Mouse (Mus musculus): ENCODE data around the gene Ankrd33. TPM values are rescaled to one million over a fixed set of nuclear protein-coding genes. Genes with fewer than 3 reads are reported as not detected.
"Not testable (repeated sequence)": the region's sequence is repeated elsewhere in the genome, so short reads cannot be mapped to it uniquely, and the experiment has no call there.

Gene Ankrd33
- total RNA-seq, 2 experiments from 2014 or later = not detected

DNA sequence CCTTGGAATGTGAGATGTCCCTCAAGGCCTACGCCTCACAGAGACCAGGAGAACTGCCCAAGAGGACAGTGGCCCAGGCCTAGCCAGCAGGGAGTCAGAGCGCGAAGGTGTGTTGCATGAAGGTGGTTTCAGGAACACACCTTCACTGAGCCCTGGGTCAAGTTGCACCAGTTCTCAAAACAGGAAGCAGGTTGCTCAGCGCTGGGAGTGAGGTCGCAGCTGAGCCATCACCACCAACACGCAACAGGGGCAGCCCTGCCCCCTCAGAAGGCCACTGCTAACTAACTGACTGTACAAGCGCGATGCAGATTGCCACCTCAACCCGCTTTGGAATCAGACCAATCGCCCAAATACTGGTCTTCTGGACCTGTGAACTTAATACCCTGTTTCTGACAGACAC, 31.1 kb upstream of the Ankrd33 start:
- intact Hi-C loops (cut with DNase I) = no loop called here
- DNase-seq = no peak

DNA sequence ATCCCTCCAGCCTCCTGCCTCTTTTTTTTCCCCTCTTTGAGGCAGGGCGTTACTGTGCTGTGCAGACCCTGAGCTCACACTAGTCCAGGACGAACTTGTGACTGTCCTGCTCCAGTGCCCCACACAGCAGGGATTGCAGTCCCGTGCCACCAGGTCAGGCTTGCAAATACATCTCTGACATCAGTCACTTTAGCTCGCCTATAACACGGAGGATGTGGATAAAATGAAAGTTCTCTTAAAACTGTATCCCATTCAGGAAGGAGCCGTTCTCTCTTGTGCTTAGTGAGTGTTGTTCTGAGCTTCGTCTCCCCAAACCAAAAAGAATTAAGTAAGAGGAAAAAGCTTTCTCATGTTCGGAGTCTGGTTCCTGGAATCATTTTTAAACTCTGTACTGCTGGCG, 29.1 kb upstream of the Ankrd33 start:
- DNase-seq = no peak
- intact Hi-C loops (cut with DNase I) = no loop called here

DNA sequence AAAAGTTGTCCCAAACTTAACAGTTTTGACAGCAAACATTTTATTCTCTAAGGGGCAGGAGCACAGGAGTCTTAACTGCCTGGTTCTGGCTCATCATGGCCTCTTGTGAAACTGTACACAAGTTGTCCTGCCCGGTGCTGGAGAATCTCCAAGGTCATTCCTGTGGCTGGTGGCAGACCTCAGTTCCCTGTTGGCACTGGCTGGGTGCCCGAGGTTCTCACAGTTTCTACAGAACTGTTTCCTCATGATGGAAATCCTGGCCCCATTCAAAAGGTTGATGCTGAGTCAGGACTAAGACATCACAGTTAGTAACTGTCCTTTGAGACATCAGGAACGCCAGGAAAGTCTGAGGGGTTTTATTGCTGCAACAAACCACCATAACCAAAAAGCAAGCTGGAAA, 28.6 kb upstream of the Ankrd33 start:
- intact Hi-C loops (cut with DNase I) = no loop called here
- DNase-seq = peak; percentile 48 to 53

DNA sequence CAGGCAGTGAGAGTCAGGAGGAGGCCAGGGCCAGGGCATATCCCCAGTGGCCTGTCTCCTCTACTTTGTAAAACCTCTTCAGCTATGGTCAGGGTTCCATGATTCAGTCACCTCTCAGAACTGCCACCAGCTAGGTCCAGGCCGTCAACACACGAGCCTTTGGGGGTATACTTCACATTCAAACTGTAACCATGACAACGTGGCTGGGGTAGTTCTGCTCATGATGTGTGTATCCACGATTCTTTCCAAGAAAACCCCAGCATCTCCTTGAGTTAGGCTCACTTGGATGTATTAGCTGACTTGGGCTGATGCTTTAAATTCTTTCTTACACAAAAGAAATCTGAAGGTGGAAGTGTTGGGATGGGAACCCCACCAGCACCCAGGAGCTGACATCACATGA, 27.3 kb upstream of the Ankrd33 start:
- DNase-seq = no peak
- intact Hi-C loops (cut with DNase I) = no loop called here

DNA sequence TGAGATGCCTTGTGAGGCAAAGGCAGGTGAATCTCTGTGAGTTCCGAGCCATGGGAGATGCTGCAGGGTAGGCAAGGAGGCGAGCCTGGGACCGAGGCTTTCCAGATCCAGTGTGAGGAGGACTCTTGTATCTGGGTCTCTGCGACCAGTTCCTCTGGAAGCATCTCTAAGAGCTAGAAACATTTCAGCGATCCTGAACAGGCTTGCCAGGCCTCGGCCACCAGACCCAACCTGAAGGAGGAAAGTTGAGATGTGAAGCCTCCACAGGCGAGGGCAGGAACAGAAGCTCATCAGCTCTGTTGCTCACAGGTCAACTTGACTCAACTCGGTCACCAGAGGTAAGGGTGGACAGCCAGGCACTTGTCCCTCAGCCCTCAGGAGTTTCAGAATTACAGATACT, 24.0 kb upstream of the Ankrd33 start:
- intact Hi-C loops (cut with DNase I) = no loop called here

DNA sequence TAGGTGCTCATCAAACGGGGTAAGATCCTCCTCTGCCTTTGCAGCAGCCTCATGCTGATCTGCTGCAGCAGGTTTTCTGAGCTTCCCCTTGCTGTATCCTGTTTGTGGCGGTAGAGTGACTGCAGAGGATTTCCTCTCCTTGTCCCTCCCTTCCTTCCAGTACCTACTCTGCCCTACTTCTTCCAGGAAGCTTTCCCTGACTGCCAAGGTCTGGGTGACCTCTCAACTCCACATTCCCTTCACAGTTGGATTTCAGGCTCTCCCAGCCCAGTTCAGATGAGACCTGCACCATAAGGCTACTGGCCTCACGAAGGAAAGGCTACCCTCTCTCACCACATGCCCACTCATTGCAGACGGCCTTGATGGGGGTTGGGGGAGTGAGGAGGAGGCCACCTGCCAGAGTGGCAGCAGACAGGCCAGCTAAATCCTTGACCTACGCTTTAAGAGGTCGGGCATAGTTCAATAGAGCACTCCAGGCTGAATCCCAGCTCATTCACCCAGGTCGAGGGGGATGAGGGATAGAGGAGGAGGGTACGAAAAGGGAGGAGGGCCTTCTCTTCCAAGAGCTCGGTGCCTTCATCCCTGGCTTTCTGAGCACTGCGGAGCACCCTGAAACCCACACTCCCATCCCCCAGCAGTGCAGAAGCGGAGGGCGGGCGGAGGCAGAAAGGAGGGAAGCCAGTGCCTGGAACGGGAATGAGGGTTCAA, 23.3 kb upstream of the Ankrd33 start:
- no peak for DNase-seq
- intact Hi-C loops (cut with DNase I) = no loop called here

More for the DNA sequence above, 24.0 kb upstream of the Ankrd33 start:
- DNase-seq = no peak

DNA sequence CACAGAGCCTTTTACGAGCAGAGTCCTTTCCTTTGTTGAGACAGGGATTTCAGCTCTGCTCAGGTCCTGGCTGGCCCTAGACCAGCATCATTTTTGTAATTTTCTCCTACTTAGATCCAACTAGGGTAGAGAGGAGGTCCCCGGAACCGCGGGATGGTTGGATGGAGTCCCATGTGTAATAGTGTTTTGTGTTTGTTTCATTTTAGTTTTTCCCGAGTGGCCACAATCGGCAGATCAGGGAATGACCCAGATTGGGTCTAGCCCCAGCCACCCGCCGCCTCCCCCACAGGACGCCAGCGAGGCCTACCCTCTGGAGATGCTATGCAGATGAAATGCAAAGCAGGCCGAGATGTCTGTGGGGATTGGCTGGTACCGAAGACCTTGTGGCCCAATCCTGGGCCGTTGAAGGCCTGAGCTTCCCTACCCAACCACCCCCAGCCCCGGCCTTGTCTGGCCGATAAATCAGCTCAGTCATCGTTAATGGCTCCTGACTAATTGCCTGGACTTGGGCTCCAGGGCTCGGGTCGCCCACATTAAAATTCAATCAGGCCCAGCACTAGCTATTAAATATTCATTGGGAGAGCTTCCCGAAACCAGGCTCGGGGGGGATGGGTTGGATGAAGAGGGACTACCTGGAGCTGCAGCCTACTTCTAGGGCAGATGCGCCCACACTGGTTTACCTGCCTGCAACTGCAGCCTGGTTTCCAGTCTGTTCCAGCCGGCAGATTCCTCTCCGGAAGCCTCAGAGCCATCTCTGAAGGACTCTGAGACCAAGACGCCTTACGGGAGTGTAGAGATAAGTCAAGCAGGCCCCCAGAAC, 22.5 kb upstream of the Ankrd33 start:
- DNase-seq = peak in 1 of 2 experiments; percentile 40
- intact Hi-C loops (cut with DNase I) = no loop called here

DNA sequence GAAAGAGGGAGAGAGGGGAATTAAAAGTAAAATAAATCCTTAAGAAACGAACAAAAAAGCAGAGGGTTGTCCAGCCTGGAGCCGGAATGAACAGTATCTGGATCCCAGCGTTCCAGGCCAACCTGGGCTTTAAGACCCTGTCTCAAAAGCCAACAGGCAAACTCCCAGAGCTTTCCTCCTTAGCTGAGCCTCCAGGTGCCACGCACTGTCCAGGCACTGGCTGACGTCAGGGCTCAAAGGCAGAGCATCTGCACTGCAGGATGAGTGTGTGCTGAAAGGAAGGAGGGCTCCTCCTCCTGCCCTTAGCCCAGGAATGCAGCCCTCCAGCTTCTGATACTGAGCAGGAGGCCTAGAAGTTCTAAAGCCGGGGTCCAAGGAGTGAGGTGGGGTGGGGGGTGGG, 21.6 kb upstream of the Ankrd33 start:
- intact Hi-C loops (cut with DNase I) = no loop called here
- no peak for DNase-seq

DNA sequence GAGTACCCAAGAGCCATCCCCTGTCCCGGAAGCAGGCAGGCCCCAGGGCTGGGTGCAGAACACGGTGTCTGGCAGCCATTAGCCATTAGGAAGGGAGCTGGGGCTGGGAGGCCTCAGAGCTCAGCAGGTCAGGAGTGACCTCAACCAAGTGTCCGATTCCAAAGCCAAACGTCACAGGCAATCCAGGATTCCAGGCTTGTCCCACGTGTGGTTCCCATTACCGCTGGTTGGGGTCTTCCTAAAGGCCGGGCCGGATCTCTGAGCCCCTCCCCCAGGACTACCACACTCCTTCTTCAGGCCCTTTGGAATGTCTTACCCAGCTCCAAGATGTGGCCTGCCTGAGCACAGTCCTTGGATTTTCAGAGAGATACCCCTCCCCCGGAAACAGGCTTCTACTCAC, 20.6 kb upstream of the Ankrd33 start:
- intact Hi-C loops (cut with DNase I) = no loop called here
- no peak for DNase-seq

DNA sequence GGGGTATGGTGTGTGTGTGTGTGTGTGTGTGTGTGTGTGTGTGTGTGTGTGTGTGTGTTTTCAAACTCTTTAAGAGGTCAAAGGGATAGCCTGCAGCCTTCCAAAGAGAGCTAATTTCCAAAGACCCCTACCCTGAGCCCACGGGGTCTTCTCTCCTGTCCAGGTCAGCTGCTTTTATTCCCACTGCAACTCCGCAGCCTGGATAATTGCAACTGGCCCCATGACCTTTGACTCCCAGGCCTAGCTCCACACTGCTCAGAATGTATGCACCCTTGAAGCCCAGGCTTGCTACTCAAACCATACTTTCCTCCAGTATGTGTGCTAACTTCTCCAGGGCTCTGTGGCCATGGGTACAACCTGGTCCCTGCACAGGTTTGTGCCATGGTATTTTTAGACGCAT, 20.2 kb upstream of the Ankrd33 start:
- DNase-seq = no peak
- intact Hi-C loops (cut with DNase I) = no loop called here

DNA sequence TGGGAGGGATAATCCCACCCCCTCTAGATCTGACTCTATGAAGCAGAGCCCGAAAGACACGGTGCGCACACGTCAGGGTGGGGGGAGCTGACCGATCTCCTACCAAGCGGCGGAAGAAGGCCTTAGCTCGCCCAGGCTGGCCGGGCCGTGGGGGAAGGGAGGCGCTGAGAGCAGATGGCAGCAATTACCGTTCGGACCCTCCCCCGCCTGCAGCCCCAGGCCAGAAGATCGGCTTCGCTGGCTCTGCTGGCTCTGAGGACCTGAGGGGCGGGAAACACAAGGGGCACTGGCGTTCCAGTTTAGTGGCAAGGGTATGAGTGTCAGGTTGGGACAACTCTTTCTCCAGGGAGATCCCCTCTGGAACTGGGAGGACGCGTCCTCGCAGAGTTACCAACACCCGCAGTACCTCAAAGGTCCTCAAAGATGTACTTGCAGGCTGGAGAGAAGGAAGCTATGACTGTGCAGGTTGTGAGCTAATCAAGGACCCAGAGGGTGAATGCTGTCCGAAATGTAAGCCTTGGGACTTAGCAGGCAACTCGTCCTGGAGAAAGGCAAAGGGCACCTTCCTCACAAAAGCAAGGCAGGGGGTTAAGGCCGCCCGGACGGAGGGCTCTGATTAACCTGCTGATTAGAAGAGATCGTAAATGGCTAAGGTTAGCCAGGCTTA, 17.4 kb upstream of the Ankrd33 start:
- no peak for DNase-seq
- intact Hi-C loops (cut with DNase I) = no loop called here

DNA sequence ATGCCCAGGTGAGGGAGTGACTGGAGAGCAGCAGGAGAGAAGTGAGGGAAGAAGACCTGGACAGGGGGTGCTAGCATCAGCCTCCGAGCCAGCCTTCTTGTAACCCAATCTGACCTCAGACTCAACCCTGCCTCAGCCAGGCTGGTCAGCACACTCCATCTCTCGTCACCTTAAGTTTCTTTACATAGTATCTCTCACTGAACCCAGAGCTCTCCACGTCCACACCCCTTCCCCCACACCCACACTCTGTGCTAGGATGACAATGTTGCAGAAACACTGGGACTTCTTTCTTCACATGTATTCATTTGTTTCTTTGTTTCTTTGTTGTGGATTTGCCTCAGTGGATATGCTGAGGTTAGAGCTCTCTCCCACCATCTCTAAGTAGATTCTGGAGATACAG, 14.6 kb upstream of the Ankrd33 start:
- intact Hi-C loops (cut with DNase I) = loop anchor here (10.0 kb wide), 1 partner anchor 336 kb away; the partner anchor contains the start of gene Slc4a8
- DNase-seq = no peak

DNA sequence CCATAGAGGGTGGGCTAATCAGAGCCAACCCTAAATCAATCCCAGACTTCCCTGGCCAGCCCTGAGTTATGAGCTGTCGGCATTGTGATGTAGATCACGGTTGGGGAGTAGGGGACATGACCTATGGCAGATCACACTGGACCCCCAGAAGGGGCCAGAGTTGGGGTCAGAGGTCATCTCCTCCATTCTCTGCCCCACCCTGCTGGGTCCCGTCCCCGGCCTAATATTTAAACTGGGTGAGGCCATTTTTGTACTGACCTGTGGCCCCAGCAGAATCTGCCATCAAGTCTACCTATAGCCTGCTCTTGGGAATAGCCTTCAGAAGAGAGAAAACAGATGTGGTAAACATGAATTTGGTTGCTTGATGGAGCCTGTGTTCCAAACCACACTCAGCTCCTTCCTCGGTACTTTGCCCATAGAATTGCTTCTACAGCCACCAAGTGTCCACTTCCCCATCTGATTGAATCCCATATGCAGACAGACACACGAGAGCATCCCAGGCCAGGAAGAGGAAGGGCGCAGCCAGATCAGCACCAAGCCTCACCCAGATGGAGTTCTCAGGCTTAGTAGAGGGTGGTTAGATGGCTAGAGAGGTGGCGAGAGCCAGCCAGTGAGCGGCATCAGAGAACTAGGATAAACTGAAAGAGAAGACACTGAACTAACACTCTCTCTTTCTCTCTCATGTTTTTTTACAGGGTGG, 11.8 kb upstream of the Ankrd33 start:
- no peak for DNase-seq
- intact Hi-C loops (cut with DNase I) = loop anchor here (10.0 kb wide), 1 partner anchor 339 kb away; the partner anchor contains the start of gene Slc4a8

DNA sequence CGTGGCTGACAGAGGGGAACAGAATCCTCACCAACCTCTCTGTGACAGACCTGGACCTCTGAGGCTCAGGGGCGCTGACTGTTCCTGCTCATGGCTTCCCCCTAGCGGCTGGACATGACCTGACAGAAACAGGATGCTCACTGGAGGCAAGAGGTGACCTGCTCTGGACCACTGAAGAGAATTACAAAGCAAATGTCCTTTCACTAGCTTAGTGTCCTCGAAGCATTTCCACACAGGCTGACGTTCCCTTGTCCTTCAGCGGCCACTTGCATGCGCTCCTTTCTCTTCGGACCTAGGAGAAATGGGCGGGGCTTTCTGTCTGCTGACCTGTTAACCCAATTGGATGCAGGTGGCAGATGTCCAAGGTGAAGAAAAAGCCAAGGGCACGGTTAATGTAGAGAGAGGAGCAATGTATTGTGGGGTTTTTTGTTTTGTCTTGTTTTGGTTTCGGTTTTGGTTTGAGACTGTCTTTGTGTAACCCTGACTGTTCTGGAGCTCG, 10.0 kb upstream of the Ankrd33 start:
- intact Hi-C loops (cut with DNase I) = loop anchor here (10.0 kb wide), 1 partner anchor 341 kb away; the partner anchor contains the start of gene Slc4a8

DNA sequence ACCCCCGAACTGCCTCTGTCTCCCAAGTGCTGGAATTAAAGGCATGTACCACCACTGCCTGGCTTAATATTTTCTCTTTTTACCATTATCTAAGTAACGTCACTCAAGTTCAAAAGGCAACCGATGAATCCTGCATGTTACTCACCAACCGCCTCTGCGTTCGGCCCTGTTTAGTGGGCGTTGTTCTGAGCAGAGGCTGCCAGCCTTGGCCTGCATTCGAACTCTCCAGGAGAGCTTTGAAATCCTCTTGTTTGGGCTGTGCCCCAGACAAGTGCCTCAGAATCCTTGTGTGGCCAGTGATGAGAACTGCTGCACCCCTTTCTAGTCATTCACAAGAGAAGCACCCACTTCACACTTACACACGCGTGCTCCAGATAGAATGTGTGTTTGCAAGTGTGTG, 9.5 kb upstream of the Ankrd33 start:
- no peak for DNase-seq
- intact Hi-C loops (cut with DNase I) = loop anchor here (10.0 kb wide), 1 partner anchor 341 kb away; the partner anchor contains the start of gene Slc4a8

More for the DNA sequence above, 10.0 kb upstream of the Ankrd33 start:
- peak; percentile 77 to 78 for DNase-seq

DNA sequence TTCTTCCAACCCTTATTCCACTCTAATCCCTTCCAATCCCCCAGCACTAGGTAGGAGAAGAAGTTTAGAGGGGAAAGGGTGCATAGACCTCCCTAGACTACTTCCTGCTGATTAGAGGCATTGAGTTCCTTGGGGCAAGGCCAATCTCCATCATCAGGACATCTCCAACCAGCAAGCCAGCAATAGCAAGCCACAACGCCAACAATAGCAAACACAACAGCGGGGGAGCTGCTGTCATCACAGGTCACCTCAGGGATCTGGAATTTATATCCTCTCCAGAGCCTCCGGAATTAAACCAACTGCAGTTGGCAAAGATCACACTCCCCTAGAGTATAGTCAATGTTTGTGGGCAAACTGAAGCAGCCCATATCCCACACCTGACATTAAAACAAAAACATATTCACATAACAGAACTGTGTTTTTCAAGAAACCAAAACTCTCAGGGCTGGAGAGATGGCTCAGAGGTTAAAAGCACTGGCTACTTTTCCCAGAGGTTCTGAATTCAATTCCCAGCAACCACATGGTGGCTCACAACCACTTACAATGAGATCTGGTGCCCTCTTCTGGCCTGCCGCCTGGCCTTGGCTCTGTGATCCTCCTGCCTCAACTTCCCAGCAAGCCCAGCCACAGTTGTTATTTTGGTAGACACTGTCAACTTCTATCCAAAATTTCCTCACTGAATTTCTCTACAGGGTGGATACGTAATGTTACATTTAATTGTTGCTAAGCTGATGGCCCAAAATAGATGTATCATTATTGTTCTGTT, 7.5 kb upstream of the Ankrd33 start:
- intact Hi-C loops (cut with DNase I) = loop anchor here (10.0 kb wide), 1 partner anchor 343 kb away; the partner anchor contains the start of gene Slc4a8

DNA sequence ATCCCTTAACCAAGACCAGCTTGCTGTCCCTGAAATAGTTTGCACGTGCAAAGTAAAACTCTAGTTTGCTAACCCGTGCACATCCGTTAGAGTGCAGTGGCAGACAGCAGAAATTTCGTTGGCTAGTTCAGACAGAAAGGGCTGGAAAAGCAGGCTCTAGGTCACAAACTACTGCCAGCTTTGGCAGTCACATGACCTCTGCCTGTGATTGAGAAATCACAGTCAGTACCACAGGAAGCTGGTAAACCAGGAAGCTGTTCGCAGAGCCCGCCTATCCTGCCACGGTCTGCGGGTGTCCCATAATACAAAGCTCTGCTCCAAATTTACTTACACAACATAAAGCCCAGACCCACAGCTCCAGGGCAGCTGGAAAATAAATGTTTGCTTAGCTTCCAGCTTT, 2.4 kb upstream of the Ankrd33 start:
- peak in 1 of 2 experiments; percentile 45 for DNase-seq
- intact Hi-C loops (cut with DNase I) = no loop called here

More for the DNA sequence above, 7.5 kb upstream of the Ankrd33 start:
- DNase-seq = no peak

DNA sequence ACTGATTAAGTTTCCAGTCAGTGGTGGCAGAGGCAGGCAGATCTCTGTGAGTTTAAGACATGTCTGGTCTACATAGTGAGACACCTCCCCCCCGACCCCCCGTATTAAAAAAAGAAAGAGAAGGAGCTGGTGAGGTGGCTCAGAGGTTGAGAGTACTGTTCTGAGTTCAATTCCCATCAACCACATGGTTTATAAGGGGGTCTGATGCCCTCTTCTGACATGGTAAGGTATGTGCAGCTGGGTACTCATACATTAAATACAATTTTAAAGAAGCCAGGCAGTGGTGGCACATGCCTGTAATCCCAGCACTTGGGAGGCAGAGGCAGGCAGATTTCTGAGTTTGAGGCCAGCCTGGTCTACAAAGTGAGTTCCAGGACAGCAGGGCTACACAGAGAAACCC, 1.8 kb upstream of the Ankrd33 start:
- DNase-seq; intact Hi-C loops (cut with DNase I): not testable (repeated sequence)

DNA sequence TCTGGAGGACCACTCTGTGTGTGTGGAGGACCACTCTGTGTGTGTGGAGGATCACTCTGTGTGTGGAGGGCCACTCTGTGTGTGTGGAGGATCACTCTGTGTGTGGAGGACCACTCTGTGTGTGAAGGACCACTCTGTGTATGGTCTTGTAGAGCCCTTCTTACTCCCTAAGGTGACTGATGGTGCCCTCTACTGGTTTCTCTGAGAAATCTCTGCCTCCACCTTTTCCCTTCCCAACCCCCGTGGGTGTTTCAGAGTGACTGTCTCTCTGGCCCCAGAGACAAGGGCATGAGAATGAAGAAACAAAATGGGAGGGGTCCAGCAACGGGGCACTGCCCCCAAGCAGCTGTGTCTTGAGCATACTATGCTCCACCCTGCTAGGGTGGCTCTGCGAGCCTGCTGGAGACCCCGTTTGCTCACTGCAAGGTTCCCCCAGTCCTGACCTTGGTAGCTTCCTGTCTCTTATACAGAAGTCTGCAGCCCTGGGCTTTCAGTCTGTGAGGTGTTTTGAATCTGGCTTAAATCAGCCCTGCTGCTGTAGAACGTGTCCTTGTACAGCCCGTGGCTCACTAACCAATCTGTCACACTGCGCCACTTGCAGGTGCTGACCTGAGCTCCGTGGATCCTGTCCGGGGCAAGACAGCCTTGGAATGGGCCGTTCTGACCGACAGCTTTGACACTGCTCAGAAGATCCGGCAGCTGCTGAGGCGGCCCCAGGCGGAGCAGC, 3.0 kb downstream of the Ankrd33 start:
- DNase-seq = no peak
- intact Hi-C loops (cut with DNase I) = no loop called here
